Mouse (Mus musculus): Measurements from ENCODE around the gene Cacna2d1. TPM values are rescaled to one million over a fixed set of nuclear protein-coding genes. Genes with fewer than 3 reads are reported as not detected.

Cacna2d1 gene
- polyA plus RNA-seq, 1 experiment, result 27.2 TPM

DNA sequence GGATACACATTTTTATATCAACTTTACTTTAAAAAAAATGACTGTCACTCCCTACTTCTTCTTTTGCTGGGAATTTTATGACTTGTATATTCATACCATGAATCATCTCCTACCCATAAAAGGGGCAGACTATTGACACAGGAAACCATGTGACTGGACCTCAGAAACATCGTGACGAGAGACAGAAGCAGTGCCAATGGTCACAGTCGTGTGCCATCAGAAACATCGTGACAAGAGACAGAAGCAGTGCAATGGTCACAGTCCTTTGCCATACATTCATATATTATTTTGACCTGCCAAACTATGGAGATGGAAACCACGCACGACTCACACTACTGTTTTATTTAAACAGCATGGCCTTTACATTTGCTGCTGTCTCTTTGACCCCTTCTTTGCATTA is 6.0 kb upstream of the Cacna2d1 start:
- TF ChIP-seq POLR2A (IDR thresholded peaks at IDR 0.05; ENCODE audit: insufficient read length, low read depth) (no peak), USF1 (IDR thresholded peaks at IDR 0.05; ENCODE audit: low read depth) (peak; percentile 86)
- Histone ChIP-seq H3K36me3 (ENCODE audit: control insufficient read depth, insufficient read depth) (no peaks in the 10 kb centered on the region), H3K4me2 (ENCODE audit: low read depth) (peak overlapping the region; percentile 26), H3ac (ENCODE audit: control insufficient read depth, insufficient read length) (no peak overlapping the region), H3K4me3 (no peak overlapping the region), H3K79me2 (ENCODE audit: control insufficient read depth, insufficient read depth) (no peaks in the 10 kb centered on the region), H3K27me3 (ENCODE audit: control insufficient read depth, insufficient read depth, insufficient read length) (no peaks in the 10 kb centered on the region)

DNA sequence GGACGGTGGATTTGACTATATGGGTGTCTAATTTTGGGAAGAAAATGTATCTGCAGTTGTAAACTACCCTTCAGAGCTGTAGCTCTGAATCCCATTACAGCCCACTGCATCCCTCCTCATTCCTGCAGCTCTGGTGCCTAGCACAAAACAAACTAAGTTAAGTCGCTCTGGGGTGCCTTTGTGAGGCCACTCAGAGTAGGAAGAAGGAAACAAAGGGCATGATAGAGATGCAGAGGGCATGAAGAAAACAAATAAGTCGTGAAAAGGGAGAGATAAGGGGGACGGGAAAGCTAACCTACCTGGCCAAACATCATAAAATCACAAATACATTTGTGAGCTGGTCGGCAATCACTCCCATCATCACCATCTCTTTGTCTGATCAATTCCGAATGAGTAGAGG is 1.5 kb upstream of the Cacna2d1 start:
- H3K4me2 ChIP-seq (ENCODE audit: low read depth), result no peak overlapping the region
- peaks cover 32% of the 10 kb centered on the region for H3K79me2 ChIP-seq (ENCODE audit: control insufficient read depth, insufficient read depth)
- H3K27me3 ChIP-seq (ENCODE audit: control insufficient read depth, insufficient read depth, insufficient read length), result no peaks in the 10 kb centered on the region
- no peak overlapping the region for H3K4me3 ChIP-seq
- TF ChIP-seq REST (IDR thresholded peaks at IDR 0.05; ENCODE audit: insufficient read depth, insufficient read length) (no peak), POLR2A (IDR thresholded peaks at IDR 0.05; ENCODE audit: insufficient read length, low read depth) (no peak), USF1 (IDR thresholded peaks at IDR 0.05; ENCODE audit: low read depth) (no peak)
- H3ac ChIP-seq (ENCODE audit: control insufficient read depth, insufficient read length), result no peak overlapping the region
- H3K36me3 ChIP-seq (ENCODE audit: control insufficient read depth, insufficient read depth), result no peaks in the 10 kb centered on the region

DNA sequence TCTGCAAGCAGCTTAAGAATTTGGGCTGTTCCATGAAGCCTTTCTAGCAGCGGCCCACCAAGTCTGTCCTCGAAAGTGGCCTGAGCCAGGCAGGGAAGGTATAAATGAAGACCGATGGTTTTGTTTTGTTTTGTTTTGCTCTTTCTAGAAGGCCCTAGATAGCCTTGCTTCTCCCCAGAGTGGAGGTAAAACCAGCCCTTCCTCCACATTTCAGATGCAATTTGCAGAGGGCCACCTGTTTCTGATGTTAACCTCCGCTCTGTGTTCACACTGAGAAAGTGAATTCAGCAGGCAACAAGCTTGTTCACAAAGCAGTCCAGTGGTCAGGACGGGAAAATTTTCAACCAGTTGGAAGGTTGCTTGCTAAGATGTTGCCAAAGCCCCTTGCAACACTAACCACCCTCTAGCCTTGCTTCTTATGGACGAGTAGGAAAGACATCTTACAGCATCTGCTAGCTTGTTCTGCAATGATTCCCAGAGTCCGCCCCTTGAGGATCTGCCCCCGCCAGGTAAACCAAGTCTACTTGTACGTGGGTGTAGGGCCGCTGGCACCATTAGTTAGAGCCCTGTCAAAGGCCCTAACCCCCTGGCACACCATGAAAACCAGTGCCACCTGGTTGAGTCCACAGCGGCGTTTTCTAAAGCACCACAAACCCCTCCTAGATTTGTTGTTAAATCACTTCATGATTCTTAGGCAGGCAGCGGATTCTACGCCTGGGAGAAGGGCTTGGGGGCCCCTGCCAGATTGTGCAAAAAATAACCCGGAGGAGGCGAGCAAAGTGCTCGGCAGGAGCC is 713 bp upstream of the Cacna2d1 start:
- H3K36me3 ChIP-seq (ENCODE audit: control insufficient read depth, insufficient read depth), result peaks cover 6% of the 10 kb centered on the region
- no peak for TF ChIP-seq E2F4 (IDR thresholded peaks at IDR 0.05; ENCODE audit: insufficient read depth)
- TF ChIP-seq SRF (IDR thresholded peaks at IDR 0.05; ENCODE audit: control insufficient read depth, insufficient read length, low read depth), result no peak
- no peak for TF ChIP-seq MAX (IDR thresholded peaks at IDR 0.05; ENCODE audit: low read depth)
- peaks cover 39% of the 10 kb centered on the region for H3K79me2 ChIP-seq (ENCODE audit: control insufficient read depth, insufficient read depth)
- no peaks in the 10 kb centered on the region for H3K27me3 ChIP-seq (ENCODE audit: control insufficient read depth, insufficient read depth, insufficient read length)
- H3K4me3 ChIP-seq, result peak overlapping the region; percentile 73
- H3K4me2 ChIP-seq (ENCODE audit: low read depth), result peak overlapping the region; percentile 88
- peak overlapping the region; percentile 99 for H3ac ChIP-seq (ENCODE audit: control insufficient read depth, insufficient read length)

DNA sequence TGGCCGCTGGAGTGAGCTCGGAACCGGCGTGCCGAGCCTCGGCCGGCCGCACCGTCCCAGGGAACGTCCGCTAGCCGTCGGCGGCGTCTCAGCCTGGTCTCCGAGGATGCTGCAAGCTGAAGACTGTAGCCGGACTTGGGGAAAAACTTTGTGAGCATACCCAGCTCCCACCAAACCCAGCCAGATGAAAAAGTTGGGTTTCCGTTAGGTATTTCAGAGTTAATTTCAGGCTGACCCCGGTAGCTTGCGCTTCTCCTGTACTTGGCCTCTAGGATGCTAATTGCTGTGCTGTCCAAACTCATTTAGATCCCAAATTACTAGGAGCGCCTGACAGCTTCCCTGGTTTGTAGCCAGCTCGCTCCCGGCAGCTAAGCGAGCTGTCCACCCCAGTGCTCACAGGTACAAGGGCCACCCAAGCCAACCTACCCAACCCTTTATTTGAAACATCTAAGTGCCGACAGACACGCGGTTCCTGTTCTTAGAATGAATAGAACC is 790 bp downstream of the Cacna2d1 start:
- Histone ChIP-seq H3K4me3 (peak overlapping the region; percentile 73), H3K79me2 (ENCODE audit: control insufficient read depth, insufficient read depth) (peaks cover 53% of the 10 kb centered on the region), H3K4me2 (ENCODE audit: low read depth) (peak overlapping the region; percentile 68), H3ac (ENCODE audit: control insufficient read depth, insufficient read length) (peak overlapping the region; percentile 99), H3K27me3 (ENCODE audit: control insufficient read depth, insufficient read depth, insufficient read length) (no peaks in the 10 kb centered on the region), H3K36me3 (ENCODE audit: control insufficient read depth, insufficient read depth) (peaks cover 6% of the 10 kb centered on the region)
- TF ChIP-seq REST (IDR thresholded peaks at IDR 0.05; ENCODE audit: insufficient read depth, insufficient read length), result no peak
- TF ChIP-seq E2F4 (IDR thresholded peaks at IDR 0.05; ENCODE audit: insufficient read depth), result no peak
- no peak for TF ChIP-seq SRF (IDR thresholded peaks at IDR 0.05; ENCODE audit: control insufficient read depth, insufficient read length, low read depth)
- TF ChIP-seq POLR2AphosphoS2 (IDR thresholded peaks at IDR 0.05; ENCODE audit: insufficient read length, low read depth), result peak; percentile 29

DNA sequence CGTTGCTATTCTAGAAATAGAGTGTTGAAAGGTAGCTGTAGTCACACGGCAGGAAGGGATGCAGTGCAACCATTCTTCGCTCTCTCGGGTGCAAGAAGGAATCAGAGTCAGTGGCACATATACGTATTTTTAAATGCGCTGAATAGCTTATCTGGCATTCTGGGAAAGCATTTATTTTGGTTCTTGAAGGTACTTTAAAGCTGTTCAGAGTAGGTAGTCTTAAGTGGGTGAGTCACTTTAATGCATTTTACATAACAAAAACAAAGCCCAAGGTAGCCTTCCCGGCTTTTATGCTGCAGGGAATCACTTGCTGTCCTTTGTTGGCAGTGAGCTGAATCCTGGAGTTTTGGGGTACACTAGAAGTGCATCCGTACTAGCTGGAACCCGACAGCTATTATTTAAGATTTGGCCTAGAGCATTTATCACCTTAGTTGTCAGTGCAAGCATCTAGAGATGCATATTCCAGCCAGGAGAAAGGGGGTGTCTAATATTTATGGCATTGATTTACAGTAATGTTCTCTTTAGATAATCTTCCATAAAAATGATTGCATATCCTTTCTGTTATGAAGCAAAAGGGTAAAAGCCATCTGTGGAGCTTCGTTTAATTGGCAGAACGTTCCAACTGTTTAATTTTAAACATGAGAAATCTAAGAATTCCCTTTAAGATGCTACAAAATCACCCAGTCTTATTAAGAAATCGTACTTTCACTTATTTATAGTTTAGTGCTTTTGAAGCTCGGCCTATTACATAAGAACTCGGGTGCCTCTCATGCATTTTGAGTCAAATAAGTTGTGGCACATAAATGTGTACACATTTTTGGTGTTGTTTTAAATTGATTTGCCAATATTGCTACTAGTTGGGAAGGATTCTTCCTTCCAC is 1.6 kb downstream of the Cacna2d1 start:
- no peaks in the 10 kb centered on the region for H3K27me3 ChIP-seq (ENCODE audit: control insufficient read depth, insufficient read depth, insufficient read length)
- H3K4me2 ChIP-seq (ENCODE audit: low read depth), result peak overlapping the region; percentile 68
- peaks cover 59% of the 10 kb centered on the region for H3K79me2 ChIP-seq (ENCODE audit: control insufficient read depth, insufficient read depth)
- no peak for TF ChIP-seq REST (IDR thresholded peaks at IDR 0.05; ENCODE audit: insufficient read depth, insufficient read length)
- TF ChIP-seq POLR2A (IDR thresholded peaks at IDR 0.05; ENCODE audit: insufficient read length, low read depth), result no peak
- TF ChIP-seq CEBPB (IDR thresholded peaks at IDR 0.05; ENCODE audit: insufficient read depth, poor library complexity, severe bottlenecking), result no peak
- no peak for TF ChIP-seq POLR2AphosphoS2 (IDR thresholded peaks at IDR 0.05; ENCODE audit: insufficient read length, low read depth)
- TF ChIP-seq MYOG (IDR thresholded peaks at IDR 0.05; ENCODE audit: control insufficient read depth in 1 of 3, insufficient read depth in 1 of 3, insufficient read length in 2 of 3, low read depth in 2 of 3), result no peak
- no peak for TF ChIP-seq E2F4 (IDR thresholded peaks at IDR 0.05; ENCODE audit: insufficient read depth)
- TF ChIP-seq MYOD1 (IDR thresholded peaks at IDR 0.05; ENCODE audit: control insufficient read depth in 1 of 3, insufficient read length in 2 of 3, low read depth in 2 of 3), result no peak
- no peak for TF ChIP-seq TCF12 (IDR thresholded peaks at IDR 0.05; ENCODE audit: insufficient read depth, poor library complexity, severe bottlenecking)
- TF ChIP-seq SRF (IDR thresholded peaks at IDR 0.05; ENCODE audit: control insufficient read depth, insufficient read length, low read depth), result no peak
- TF ChIP-seq MAX (IDR thresholded peaks at IDR 0.05; ENCODE audit: low read depth), result no peak
- TF ChIP-seq TCF3 (IDR thresholded peaks at IDR 0.05; ENCODE audit: insufficient read length, low read depth), result no peak
- no peak for TF ChIP-seq USF1 (IDR thresholded peaks at IDR 0.05; ENCODE audit: low read depth)
- H3K4me3 ChIP-seq, result peak overlapping the region; percentile 73
- peaks cover 6% of the 10 kb centered on the region for H3K36me3 ChIP-seq (ENCODE audit: control insufficient read depth, insufficient read depth)
- peak overlapping the region; percentile 99 for H3ac ChIP-seq (ENCODE audit: control insufficient read depth, insufficient read length)
